Mouse (Mus musculus) hindbrain, postnatal 0 days (tissue): ENCODE measurements around the gene Nkd1. TPM values are rescaled to one million over a fixed set of nuclear protein-coding genes. Genes with fewer than 3 reads are reported as not detected.

Experiments
- ATAC-seq: fragments of 200-750 bp; cut with Nextera tagmentation; 2 replicates; pipeline ENCODE4 v1.8.0; 2017; ENCODE audit warnings: mild to moderate bottlenecking, moderate TSS enrichment, moderate library complexity
- DNase-seq: peaks from one replicate; pipeline ENCODE4 v3.0.0-alpha.2; 2015; ENCODE audit warnings: low spot score
- H3K27ac ChIP-seq: fragments of 300-500 bp; sonication (generic); 2 replicates; pipeline ENCODE4 v1.5.1; 2014; ENCODE audit warnings: mild to moderate bottlenecking
- H3K27me3 ChIP-seq: fragments of 300-500 bp; sonication (generic); 2 replicates; pipeline ENCODE4 v1.6.1; 2014; ENCODE audit warnings: low read length, mixed read lengths; ENCODE audit not compliant: insufficient read depth
- H3K36me3 ChIP-seq: fragments of 300-500 bp; sonication (generic); 2 replicates; pipeline ENCODE4 v1.6.1; 2014; ENCODE audit warnings: low read length, mixed read lengths; ENCODE audit not compliant: insufficient read depth
- H3K4me1 ChIP-seq: fragments of 300-500 bp; sonication (generic); 2 replicates; pipeline ENCODE4 v1.6.1; 2014; ENCODE audit warnings: antibody characterized with exemption, low read length, mixed read lengths; ENCODE audit not compliant: insufficient read depth
- H3K4me2 ChIP-seq: fragments of 300-500 bp; sonication (generic); 2 replicates; pipeline ENCODE4 v1.6.1; 2014; ENCODE audit warnings: low read depth, mild to moderate bottlenecking, low read length, moderate library complexity, mixed read lengths
- H3K4me3 ChIP-seq: fragments of 300-500 bp; sonication (generic); 2 replicates; pipeline ENCODE4 v1.5.1; 2014; ENCODE audit warnings: low read length
- H3K9ac ChIP-seq: fragments of 300-500 bp; sonication (generic); replicated peaks from 2 replicates; pipeline ENCODE4 v1.6.1; 2014; ENCODE audit warnings: mild to moderate bottlenecking, low read length, moderate library complexity, mixed read lengths
- H3K9me3 ChIP-seq: fragments of 300-500 bp; sonication (generic); 2 replicates; pipeline ENCODE4 v1.6.1; 2016; ENCODE audit warnings: low read length, mixed read lengths
- CTCF ChIP-seq: IDR thresholded peaks from 2 replicates; pipeline ENCODE4 v1.5.1; 2016; ENCODE audit warnings: antibody characterized with exemption, control low read depth, low read depth
- WGBS: fragments of 180-500 bp; shearing (Covaris S2); extraction: QIAGEN DNeasy Blood & Tissue Kit; methylation state at CpG from one replicate; pipeline ENCODE4 v1.1.7; 2014; 5-methylcytosine and 5-hydroxymethylcytosine counted together
- polyA plus RNA-seq: library from polyadenylated mRNA; unstranded; fragments of >200 nt; fragmentation: Nextera tagmentation; extraction: Ambion mirVana; gene quantifications from 2 replicates; pipeline ENCODE4 v1.2.1, GENCODE M21; 2015
- total RNA-seq: library from RNA; depleted of rRNA; stranded (reverse); fragments of >200 nt; gene quantifications from 2 replicates; pipeline ENCODE4 v1.2.3, GENCODE M21; 2014; rRNA removed

Nkd1 gene
- 53.9 and 74.5 TPM in 2 replicates for total RNA-seq
- polyA plus RNA-seq, result 51.1 and 52.2 TPM in 2 replicates

DNA sequence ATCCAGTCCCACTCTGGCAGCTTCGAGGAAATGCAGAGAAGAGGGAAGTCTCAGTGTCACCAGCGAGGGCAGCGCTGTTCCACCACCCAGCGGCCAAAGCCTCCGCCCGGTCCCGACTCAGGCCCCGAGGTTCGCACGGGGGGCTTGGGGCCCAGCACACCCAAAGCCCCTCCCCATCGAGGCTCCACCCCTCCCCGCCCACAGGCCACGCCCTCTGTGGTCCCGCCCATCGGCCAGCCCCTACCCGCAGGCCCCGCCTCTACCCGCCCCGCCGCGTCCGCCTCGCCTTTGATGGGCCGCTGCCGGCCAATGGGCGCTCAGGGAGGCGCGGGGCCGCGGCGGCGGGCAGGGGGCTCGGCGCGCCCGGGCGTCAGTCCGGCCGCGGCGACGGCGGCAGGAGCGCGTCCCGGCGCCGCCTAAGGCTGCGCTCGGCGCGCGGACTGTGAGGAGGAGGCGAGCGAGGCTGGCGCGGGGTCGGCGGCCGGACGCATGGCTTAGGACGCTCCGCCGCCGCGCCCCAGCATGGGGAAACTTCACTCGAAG lies at the start of gene Nkd1:
TSS of gene Nkd1 (plus strand) at position 370 of the 543 bp plus-strand sequence.
- Histone ChIP-seq H3K4me3 (peak within 1 kb of the TSS; percentile 79), H3K9me3 (no peaks in the 10 kb centered on the region), H3K27me3 (no peaks in the 10 kb centered on the region), H3K4me2 (peak within 1 kb of the TSS; percentile 92), H3K36me3 (no peaks in the 10 kb centered on the region), H3K27ac (peak within 1 kb of the TSS; percentile 76), H3K4me1 (peaks cover 4% of the 10 kb centered on the region; the same call in 1 of the 2 replicates), H3K9ac (peak within 1 kb of the TSS; percentile 80)
- peak; percentile 64 for TF ChIP-seq CTCF
- WGBS, result 1% methylated on average over 42 of the region's 67 CpGs
- peak; percentile 95 for DNase-seq
- ATAC-seq, result peak; percentile 93

DNA sequence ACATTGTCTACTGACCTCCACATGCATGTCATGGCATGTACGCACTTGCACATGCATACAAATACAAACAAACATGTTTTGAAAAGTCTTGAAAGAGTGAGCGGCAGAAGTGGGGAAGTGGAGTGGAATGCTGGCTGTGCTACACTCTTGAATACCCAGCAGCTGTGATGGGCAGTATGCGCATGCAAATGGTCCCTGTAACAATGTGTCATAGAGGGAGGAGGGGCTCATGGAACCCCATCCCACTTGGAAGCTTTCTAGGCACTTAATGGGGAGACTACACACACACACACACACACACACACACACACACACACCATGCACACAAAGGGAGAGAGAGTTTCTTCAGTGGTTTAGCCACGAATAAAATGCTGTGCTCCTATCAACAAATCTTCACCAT lies 39.9 kb upstream of the Nkd1 start:
- no peak overlapping the region for H3K9ac ChIP-seq
- H3K4me1 ChIP-seq, result no peaks in the 10 kb centered on the region
- H3K9me3 ChIP-seq, result no peaks in the 10 kb centered on the region
- no peak overlapping the region for H3K4me2 ChIP-seq
- DNase-seq (no peak), ATAC-seq (no peak)
- H3K4me3 ChIP-seq, result no peak overlapping the region
- 61% methylated on average over 4 of the region's 4 CpGs for WGBS
- H3K36me3 ChIP-seq, result no peaks in the 10 kb centered on the region
- no peak overlapping the region for H3K27ac ChIP-seq
- no peak for TF ChIP-seq CTCF
- no peaks in the 10 kb centered on the region for H3K27me3 ChIP-seq

DNA sequence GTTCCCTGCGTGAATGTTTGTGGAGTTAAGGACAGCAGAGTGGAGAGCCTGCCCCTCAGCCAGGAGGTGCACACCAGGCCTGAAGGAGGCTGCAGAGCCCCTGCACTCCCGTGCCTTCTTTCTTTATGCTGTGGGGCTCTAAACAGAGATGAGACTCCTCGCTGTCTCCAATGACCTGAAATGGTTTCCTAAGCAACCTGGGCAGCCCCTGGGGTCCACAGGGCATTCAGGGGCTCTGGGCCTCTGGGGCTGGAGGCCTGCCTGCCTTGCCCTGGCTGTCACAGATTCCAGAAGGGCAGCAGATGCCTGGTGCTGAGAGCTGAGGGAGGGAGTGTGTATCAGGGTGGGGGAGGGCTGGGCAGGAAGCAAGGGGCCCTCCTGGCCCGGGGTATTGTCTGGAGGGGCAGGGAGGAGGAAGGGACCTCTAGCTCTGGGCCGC lies 32.7 kb upstream of the Nkd1 start:
- H3K27me3 ChIP-seq, result no peaks in the 10 kb centered on the region
- peak; percentile 66 for ATAC-seq
- no peaks in the 10 kb centered on the region for H3K9me3 ChIP-seq
- 7% methylated on average over 5 of the region's 5 CpGs for WGBS
- DNase-seq, result peak; percentile 48
- no peak overlapping the region for H3K4me3 ChIP-seq
- no peaks in the 10 kb centered on the region for H3K4me1 ChIP-seq
- no peaks in the 10 kb centered on the region for H3K36me3 ChIP-seq
- no peak overlapping the region for H3K4me2 ChIP-seq
- H3K27ac ChIP-seq, result no peak overlapping the region; the same call in 1 of the 2 replicates
- no peak for TF ChIP-seq CTCF
- H3K9ac ChIP-seq, result no peak overlapping the region

DNA sequence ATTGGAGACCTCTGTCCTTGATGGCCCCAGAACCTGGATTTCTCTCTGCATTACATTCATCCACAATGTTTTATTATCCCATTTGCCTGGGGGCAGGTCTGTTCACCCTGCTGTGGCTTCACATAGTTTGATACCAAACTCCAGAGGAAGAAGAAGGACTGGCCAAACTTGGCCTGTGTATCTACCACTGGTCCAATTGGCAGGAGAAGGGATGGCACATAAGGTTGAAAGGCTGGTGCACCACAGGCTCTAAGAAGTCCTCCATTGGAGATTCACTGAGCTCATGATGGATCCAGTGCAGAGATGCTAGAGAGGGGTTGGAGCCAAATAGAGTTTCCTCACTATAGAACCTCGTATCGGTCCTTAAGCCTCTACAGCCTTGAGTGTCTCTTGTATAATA lies 27.1 kb upstream of the Nkd1 start:
- Histone ChIP-seq H3K4me3 (no peak overlapping the region), H3K4me2 (no peak overlapping the region), H3K36me3 (no peaks in the 10 kb centered on the region), H3K9ac (no peak overlapping the region), H3K4me1 (peaks cover 6% of the 10 kb centered on the region; the same call in 1 of the 2 replicates), H3K9me3 (no peaks in the 10 kb centered on the region), H3K27ac (no peak overlapping the region), H3K27me3 (no peaks in the 10 kb centered on the region)
- ATAC-seq (no peak), DNase-seq (no peak)
- WGBS, result 81% methylated on average over 2 of the region's 2 CpGs
- TF ChIP-seq CTCF, result no peak

DNA sequence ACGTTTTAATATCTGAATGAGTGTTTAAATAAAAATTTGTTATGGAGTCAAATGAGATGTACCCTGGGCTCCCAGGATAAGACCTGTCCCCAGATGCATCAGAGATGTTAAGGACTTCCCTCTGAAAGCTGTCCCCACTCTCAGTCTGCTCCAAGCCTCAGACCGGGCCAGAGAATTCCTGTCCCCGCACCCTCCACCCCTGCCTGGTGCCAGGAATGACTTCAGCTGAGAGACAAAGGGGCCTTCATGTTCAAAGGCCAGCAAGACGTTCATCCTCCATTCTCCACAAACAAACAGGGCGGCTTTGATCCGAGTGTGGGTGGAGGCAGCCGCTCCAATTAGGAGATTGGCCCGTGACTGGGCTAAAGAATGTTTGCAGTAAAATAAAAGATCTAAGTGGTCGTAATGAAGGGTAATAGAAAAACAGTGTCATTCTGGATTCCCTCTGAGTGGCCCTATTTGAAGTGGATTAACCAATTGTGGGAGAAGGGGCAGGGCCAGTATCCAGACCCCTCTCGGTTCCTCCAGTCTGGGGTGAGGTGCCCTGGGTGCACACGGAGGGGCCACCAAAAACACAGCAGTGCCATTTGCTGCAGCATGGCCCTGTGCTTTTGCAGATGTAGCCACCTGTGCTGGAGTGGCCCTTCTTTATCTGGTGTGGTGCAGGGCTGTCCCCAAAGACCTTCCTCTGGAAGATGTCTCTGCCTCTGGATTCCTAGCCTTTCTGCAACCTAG lies 25.9 kb upstream of the Nkd1 start:
- peak; percentile 90 for ATAC-seq
- peak; percentile 69 for DNase-seq
- peaks cover 6% of the 10 kb centered on the region; the same call in 1 of the 2 replicates for H3K4me1 ChIP-seq
- no peaks in the 10 kb centered on the region for H3K27me3 ChIP-seq
- no peaks in the 10 kb centered on the region for H3K9me3 ChIP-seq
- TF ChIP-seq CTCF, result no peak
- WGBS, result 12% methylated on average over 11 of the region's 11 CpGs
- peak overlapping the region; percentile 68 for H3K27ac ChIP-seq
- H3K4me2 ChIP-seq, result peak overlapping the region; percentile 43
- peak overlapping the region; percentile 30; the same call in 1 of the 2 replicates for H3K9ac ChIP-seq
- H3K36me3 ChIP-seq, result no peaks in the 10 kb centered on the region
- H3K4me3 ChIP-seq, result no peak overlapping the region

DNA sequence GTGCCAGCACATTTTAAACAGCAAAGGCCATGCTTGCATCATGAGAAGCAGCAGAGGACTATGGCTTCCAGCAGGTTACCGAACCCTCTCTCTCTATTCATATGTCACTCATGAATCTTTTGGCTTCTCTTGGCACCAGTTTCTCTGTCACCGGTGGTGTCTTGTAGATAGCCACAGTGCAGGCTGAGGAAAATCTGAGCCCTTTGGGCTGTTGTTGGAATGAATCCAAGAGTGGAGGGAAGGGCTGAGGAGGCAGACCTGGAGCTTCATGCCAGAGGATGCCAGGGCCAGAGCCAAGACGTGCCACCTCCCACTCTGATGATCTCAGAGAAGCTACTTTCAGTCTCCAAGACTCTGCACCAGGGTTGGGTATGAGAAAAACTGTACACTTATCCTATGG lies 19.0 kb upstream of the Nkd1 start:
- no peak overlapping the region for H3K9ac ChIP-seq
- H3K36me3 ChIP-seq, result no peaks in the 10 kb centered on the region
- no peak overlapping the region for H3K27ac ChIP-seq
- no peak for ATAC-seq
- H3K9me3 ChIP-seq, result no peaks in the 10 kb centered on the region
- H3K27me3 ChIP-seq, result no peaks in the 10 kb centered on the region
- no peak for DNase-seq
- 44% methylated on average over 3 of the region's 3 CpGs for WGBS
- TF ChIP-seq CTCF, result no peak
- no peak overlapping the region for H3K4me3 ChIP-seq
- no peak overlapping the region for H3K4me2 ChIP-seq
- H3K4me1 ChIP-seq, result no peaks in the 10 kb centered on the region

DNA sequence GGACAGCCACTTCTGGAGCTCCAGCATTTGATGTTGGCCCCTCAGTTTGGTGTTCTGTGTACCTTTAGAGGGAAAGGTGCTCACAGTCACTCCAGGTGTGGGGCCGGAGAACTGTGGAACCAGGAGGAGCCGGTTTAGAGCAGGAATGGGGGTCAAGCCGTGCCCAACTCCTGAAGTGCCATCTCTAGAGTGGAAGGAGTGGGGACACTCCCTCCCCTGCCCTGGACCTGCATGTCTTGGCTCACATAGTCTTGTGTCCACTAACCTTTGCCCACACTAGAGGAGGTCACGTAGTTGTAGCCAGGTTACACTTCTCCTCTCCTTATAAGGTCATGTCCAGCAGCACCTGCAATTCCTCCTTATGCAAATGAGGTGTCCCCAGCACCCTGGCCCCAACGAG lies 14.2 kb upstream of the Nkd1 start:
- ATAC-seq (no peak), DNase-seq (no peak)
- Histone ChIP-seq H3K27me3 (no peaks in the 10 kb centered on the region), H3K36me3 (no peaks in the 10 kb centered on the region), H3K9ac (no peak overlapping the region), H3K27ac (no peak overlapping the region), H3K9me3 (no peaks in the 10 kb centered on the region), H3K4me2 (no peak overlapping the region), H3K4me1 (0 out of 2 replicates have a peak, but pooled peaks cover 1% of the 10 kb centered on the region), H3K4me3 (no peak overlapping the region)
- WGBS, result 88% methylated on average over 5 of the region's 5 CpGs
- no peak for TF ChIP-seq CTCF
